Mouse (Mus musculus) ES-Bruce4 (cell line): ENCODE measurements around the gene Rnf152. TPM values are rescaled to one million over a fixed set of nuclear protein-coding genes. Genes with fewer than 3 reads are reported as not detected.

ENCODE experiments used
- H3K27ac ChIP-seq: 2 replicates; pipeline ENCODE4 v1.5.1; 2012; ENCODE audit warnings: low read length, inconsistent platforms; ENCODE audit not compliant: insufficient read depth
- H3K27me3 ChIP-seq: 2 replicates; pipeline ENCODE4 v1.6.1; 2012; ENCODE audit warnings: mild to moderate bottlenecking, low read length, inconsistent platforms; ENCODE audit not compliant: control insufficient read depth, poor library complexity, insufficient read depth, severe bottlenecking
- H3K36me3 ChIP-seq: 2 replicates; pipeline ENCODE4 v1.6.1; 2012; ENCODE audit warnings: inconsistent platforms, mild to moderate bottlenecking, low read length, moderate library complexity; ENCODE audit not compliant: control insufficient read depth, poor library complexity, insufficient read depth, severe bottlenecking
- H3K4me1 ChIP-seq: one replicate; pipeline ENCODE4 v1.8.1; 2011; ENCODE audit warnings: low read length; ENCODE audit not compliant: control insufficient read depth, insufficient read depth
- H3K4me3 ChIP-seq: 2 replicates; pipeline ENCODE4 v1.5.1; 2011; ENCODE audit warnings: low read depth, mild to moderate bottlenecking, low read length
- H3K9ac ChIP-seq: 2 replicates; pipeline ENCODE4 v1.6.1; 2012; ENCODE audit warnings: low read depth, mild to moderate bottlenecking, inconsistent platforms; ENCODE audit not compliant: poor library complexity, severe bottlenecking
- H3K9me3 ChIP-seq: replicated peaks from 2 replicates; pipeline ENCODE4 v1.6.1; 2012; ENCODE audit warnings: mild to moderate bottlenecking, low read length, inconsistent platforms; ENCODE audit not compliant: control insufficient read depth, poor library complexity, insufficient read depth, severe bottlenecking
- CTCF ChIP-seq: IDR thresholded peaks from one replicate; pipeline ENCODE4 v1.8.1; 2011; ENCODE audit warnings: low read depth, low read length
- EP300 ChIP-seq: IDR thresholded peaks from 2 replicates; pipeline ENCODE4 v1.6.1; 2011; ENCODE audit warnings: low read depth, low read length; ENCODE audit not compliant: insufficient read depth
- POLR2A ChIP-seq: IDR thresholded peaks from one replicate; pipeline ENCODE4 v1.8.1; 2011; ENCODE audit warnings: low read length; ENCODE audit not compliant: insufficient read depth
- polyA plus RNA-seq: library from polyadenylated mRNA; stranded (reverse); fragments of >200 nt; gene quantifications from 2 replicates; pipeline ENCODE4 v1.2.4, GENCODE M21; 2011; ENCODE audit warnings: low read depth; ENCODE audit not compliant: missing spikeins, insufficient read depth, insufficient read length

The Rnf152 gene
- polyA plus RNA-seq, 1 experiment = 0.60 TPM

DNA sequence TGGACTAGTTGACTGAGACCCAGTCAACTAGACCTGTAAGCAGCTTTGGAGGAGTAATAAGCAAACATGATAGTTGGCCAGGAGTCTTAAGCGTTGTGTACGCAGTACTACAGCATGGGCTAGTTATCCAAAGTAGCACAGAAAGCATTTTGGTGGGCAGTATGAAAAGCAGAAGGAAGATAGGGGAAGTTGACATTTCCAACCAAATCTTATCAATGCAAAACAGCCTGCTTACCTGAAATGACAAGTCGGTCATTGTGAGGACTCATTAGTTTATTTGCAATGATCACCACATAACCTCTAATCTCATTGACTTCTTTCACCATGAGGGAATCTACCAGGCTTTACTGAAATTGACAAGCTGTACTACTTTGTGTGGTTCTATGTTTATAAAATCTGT is 107.3 kb downstream of the Rnf152 start:
- Histone ChIP-seq H3K4me1 (no peaks in the 10 kb centered on the region), H3K9ac (no peak overlapping the region), H3K4me3 (no peak overlapping the region), H3K27ac (no peak overlapping the region), H3K27me3 (no peaks in the 10 kb centered on the region), H3K36me3 (no peaks in the 10 kb centered on the region), H3K9me3 (no peaks in the 10 kb centered on the region)
- TF ChIP-seq POLR2A (no peak), CTCF (no peak), EP300 (no peak)

DNA sequence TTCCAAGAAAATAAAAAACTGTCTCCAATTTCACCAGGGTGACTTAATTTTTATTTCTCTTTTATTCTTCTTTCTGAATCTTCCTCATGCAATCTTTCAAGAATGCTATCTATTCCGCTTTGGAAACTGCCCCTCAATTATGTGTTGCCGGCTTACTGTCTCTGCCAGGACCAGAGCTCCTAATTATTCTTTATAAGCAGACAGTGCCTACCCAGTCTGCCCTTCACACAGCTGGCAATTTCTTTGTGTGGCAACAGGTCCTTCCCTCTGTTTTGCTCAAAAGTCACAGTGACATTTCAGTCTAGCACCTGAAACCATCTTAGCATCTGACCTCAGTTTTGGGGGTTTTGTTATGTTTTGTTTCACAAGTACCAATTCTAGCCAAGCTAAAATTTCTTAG is 109.9 kb downstream of the Rnf152 start:
- Histone ChIP-seq H3K4me3 (no peak overlapping the region), H3K36me3 (no peaks in the 10 kb centered on the region), H3K4me1 (no peaks in the 10 kb centered on the region), H3K9me3 (no peaks in the 10 kb centered on the region), H3K9ac (no peak overlapping the region), H3K27ac (no peak overlapping the region), H3K27me3 (no peaks in the 10 kb centered on the region)
- TF ChIP-seq EP300 (no peak), POLR2A (no peak), CTCF (no peak)

DNA sequence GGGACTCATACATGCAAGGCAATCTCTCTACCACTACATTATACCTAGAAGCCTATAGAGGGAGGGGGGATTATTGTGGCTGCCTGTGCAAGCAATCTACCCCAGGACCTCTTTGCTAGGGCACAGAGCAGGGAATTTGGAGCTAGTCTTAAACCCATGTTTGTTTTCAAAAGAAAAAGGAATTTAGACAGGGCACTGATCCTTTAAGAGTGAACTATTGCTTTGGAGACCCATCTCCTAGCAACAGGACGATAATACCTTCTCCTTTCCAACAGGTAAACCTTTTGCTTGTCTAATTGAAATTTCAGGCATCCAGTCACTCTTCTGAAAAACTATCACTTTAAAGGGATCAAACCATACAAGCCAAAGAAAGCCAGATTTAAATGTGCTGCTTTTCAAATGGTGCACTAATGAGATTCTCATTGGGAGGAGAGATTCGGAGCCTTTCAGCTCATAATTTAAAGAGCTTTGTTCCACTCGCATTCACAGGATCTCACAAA is 110.4 kb downstream of the Rnf152 start:
- Histone ChIP-seq H3K9ac (no peak overlapping the region), H3K27ac (no peak overlapping the region)

DNA sequence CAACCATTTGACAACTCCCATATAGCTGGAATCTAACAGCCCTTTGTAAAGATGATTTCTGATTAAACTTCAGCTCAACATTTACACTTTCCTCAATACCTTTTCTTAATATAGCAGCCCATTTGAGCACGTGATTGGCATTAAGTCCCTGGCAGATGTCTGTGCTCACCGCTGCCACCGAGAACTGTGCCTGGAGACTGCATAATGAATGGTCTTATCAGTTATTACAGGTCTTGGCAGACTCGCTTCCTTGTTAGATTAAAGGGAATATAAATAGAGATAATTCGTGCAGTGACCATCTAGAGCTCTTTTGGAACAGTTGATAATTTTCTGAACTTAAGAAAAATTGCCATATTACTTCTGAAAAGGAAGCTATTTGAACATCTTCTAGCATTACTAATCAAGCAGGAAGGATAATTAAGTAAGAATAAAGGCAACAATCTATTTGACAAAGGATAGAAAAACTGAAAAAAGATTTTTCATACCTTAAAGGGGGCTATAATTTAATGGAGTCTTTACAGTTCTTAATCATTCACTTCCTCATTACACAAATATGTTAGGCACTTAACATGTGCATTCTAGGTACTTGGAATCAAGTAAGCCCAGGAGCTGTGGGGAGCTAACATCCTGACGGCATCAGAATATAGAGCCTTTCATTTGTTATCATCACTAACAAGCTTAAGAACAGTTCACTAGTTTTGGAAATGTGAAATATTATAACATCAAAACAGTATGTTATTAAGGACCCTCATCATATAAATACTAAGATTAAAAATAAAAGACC is 113.0 kb downstream of the Rnf152 start:
- no peaks in the 10 kb centered on the region for H3K9me3 ChIP-seq
- H3K27me3 ChIP-seq = no peaks in the 10 kb centered on the region
- no peak for TF ChIP-seq CTCF
- TF ChIP-seq POLR2A = no peak
- TF ChIP-seq EP300 = no peak
- no peaks in the 10 kb centered on the region for H3K36me3 ChIP-seq
- no peak overlapping the region for H3K9ac ChIP-seq
- no peak overlapping the region for H3K4me3 ChIP-seq
- no peak overlapping the region for H3K27ac ChIP-seq
- no peaks in the 10 kb centered on the region for H3K4me1 ChIP-seq

More for the DNA sequence above, 110.4 kb downstream of the Rnf152 start:
- H3K9me3 ChIP-seq = no peaks in the 10 kb centered on the region
- H3K27me3 ChIP-seq = no peaks in the 10 kb centered on the region
- H3K4me1 ChIP-seq = no peaks in the 10 kb centered on the region
- H3K36me3 ChIP-seq = no peaks in the 10 kb centered on the region
- no peak overlapping the region for H3K4me3 ChIP-seq
- no peak for TF ChIP-seq POLR2A
- TF ChIP-seq CTCF = no peak
- no peak for TF ChIP-seq EP300

DNA sequence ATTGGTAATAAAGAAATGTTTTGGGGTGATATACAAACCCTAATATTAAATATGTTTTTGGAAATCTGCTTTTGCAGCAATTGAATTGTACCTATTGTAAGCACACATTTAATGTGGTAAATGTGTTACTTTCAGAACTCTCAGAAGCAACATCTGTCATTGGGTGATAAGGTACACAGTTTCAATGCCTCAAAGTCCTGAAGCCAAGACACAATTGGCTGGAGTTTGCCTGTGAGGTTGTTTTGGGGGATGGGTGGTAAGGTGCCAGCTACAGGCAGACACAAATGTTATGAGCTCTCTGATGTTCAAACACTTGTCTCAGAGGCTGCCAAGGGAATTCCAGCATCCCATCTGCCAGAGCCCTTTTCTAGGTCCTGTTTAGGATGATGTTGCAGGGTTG is 116.3 kb downstream of the Rnf152 start:
- H3K27ac ChIP-seq = no peak overlapping the region
- H3K27me3 ChIP-seq = no peaks in the 10 kb centered on the region
- H3K4me3 ChIP-seq = no peak overlapping the region
- H3K36me3 ChIP-seq = no peaks in the 10 kb centered on the region
- H3K4me1 ChIP-seq = no peaks in the 10 kb centered on the region
- TF ChIP-seq CTCF (no peak), POLR2A (no peak), EP300 (no peak)
- H3K9me3 ChIP-seq = no peaks in the 10 kb centered on the region
- no peak overlapping the region for H3K9ac ChIP-seq
